In genomic region chr2:71690277-71691161, GRCm38 (mm10) we compare ENCODE assay signal across 8 mouse cellular contexts. TPM values are rescaled to one million over a fixed set of nuclear protein-coding genes. Genes with fewer than 3 reads are reported as not detected.
DNase-seq lines count a peak whose midpoint lies in the region; ATAC-seq and TF ChIP-seq lines count a peak whose summit lies in the region.

No protein-coding gene starts in this region.

- H3K4me2 ChIP-seq in hindbrain, embryonic 12.5 days (replicated peaks), result no peak overlapping the region

- H3K9me3 ChIP-seq in hindbrain, embryonic 10.5 days, result no peaks in the 10 kb centered on the region
- H3K9me3 ChIP-seq in hindbrain, embryonic 12.5 days (replicated peaks), result no peaks in the 10 kb centered on the region

- no peak for TF ChIP-seq CTCF in thymus, adult 2 months (IDR thresholded peaks at IDR 0.05; ENCODE audit: borderline replicate concordance, control insufficient read depth, extremely low read depth, insufficient read depth, low read length, poor library complexity)

- H3K27me3 ChIP-seq in hindbrain, embryonic 10.5 days (ENCODE audit: insufficient read depth, poor library complexity, severe bottlenecking), result no peaks in the 10 kb centered on the region
- no peaks in the 10 kb centered on the region for H3K27me3 ChIP-seq in hindbrain, embryonic 12.5 days
- H3K27me3 ChIP-seq in thymus, adult 2 months (ENCODE audit: control insufficient read depth, insufficient read depth, low read length), result no peaks in the 10 kb centered on the region

- TF ChIP-seq POLR2A in thymus, adult 2 months (IDR thresholded peaks at IDR 0.05; ENCODE audit: control insufficient read depth, extremely low read depth, insufficient read depth, low read length, poor library complexity), result no peak

- ATAC-seq in hindbrain, embryonic 12.5 days (ENCODE audit: low FRiP score), result no peak
- ATAC-seq in megakaryocyte-erythroid progenitor cell, adult 5-6 weeks (replicated peaks; ENCODE audit: low FRiP score, low TSS enrichment, poor library complexity, severe bottlenecking), result peak; percentile 87

- no peak for DNase-seq in hindbrain, embryonic 10.5 days (ENCODE audit: low spot score)
- peak; percentile 33 for DNase-seq in brain, adult 2 months (ENCODE audit: low read depth, low spot score)
- peak; percentile 69 to 82 for DNase-seq in heart, adult 18-20 months
- peak; percentile 33 to 42 for DNase-seq in kidney, adult 8-10 months
- DNase-seq in thymus, adult 2 months, result no peak
- no peak for DNase-seq in adipocyte (ENCODE audit: low spot score)

- 0 out of 2 replicates have a peak overlapping the region, but pooled peaks have one; percentile 29 for H3K27ac ChIP-seq in hindbrain, embryonic 10.5 days
- no peak overlapping the region for H3K27ac ChIP-seq in hindbrain, embryonic 12.5 days
- H3K27ac ChIP-seq in thymus, adult 2 months (ENCODE audit: control insufficient read depth, insufficient read depth, low read length), result no peak overlapping the region

- H3K4me1 ChIP-seq in hindbrain, embryonic 10.5 days (replicated peaks), result peaks cover 26% of the 10 kb centered on the region; the same call in 1 of the 2 replicates
- peaks cover 6% of the 10 kb centered on the region; the same call in 1 of the 2 replicates for H3K4me1 ChIP-seq in hindbrain, embryonic 12.5 days
- H3K4me1 ChIP-seq in thymus, adult 2 months (replicated peaks; ENCODE audit: control insufficient read depth, insufficient read depth, low read length), result peaks cover 6% of the 10 kb centered on the region; the same call in 1 of the 2 replicates

- no peak overlapping the region for H3K9ac ChIP-seq in hindbrain, embryonic 12.5 days

- no peaks in the 10 kb centered on the region for H3K36me3 ChIP-seq in hindbrain, embryonic 10.5 days
- no peaks in the 10 kb centered on the region for H3K36me3 ChIP-seq in hindbrain, embryonic 12.5 days
- no peaks in the 10 kb centered on the region for H3K36me3 ChIP-seq in thymus, adult 2 months (ENCODE audit: control insufficient read depth, insufficient read depth, low read length)

- H3K4me3 ChIP-seq in hindbrain, embryonic 10.5 days, result no peak overlapping the region
- H3K4me3 ChIP-seq in hindbrain, embryonic 12.5 days, result no peak overlapping the region
- no peak overlapping the region for H3K4me3 ChIP-seq in thymus, adult 2 months (ENCODE audit: control insufficient read depth, insufficient read depth, low read length)

- 71% methylated on average over 27 of the region's 27 CpGs for WGBS in hindbrain, embryonic 10.5 days
- WGBS in hindbrain, embryonic 12.5 days, result 71% methylated on average over 27 of the region's 27 CpGs
- WGBS in thymus, adult 2 months, result 84% methylated on average over 27 of the region's 27 CpGs

RNA-seq across cellular contexts. Expression of gene Itga6, which starts 54.9 kb away (rescaled TPM):
- 19.5 and 28.0 TPM in 2 replicates for polyA plus RNA-seq in hindbrain, embryonic 10.5 days (2016; fragmentation: Nextera tagmentation; extraction: Ambion mirVana)
- polyA plus RNA-seq in hindbrain, embryonic 12.5 days (2016; fragmentation: Nextera tagmentation; extraction: Ambion mirVana), result 31.5 and 34.6 TPM in 2 replicates
- 10 to 100 TPM; 51.5 to 62.3 TPM for total RNA-seq in heart, adult 18-20 months (2021)
- total RNA-seq in megakaryocyte-erythroid progenitor cell, adult 5-6 weeks (2014; fragmentation: Nextera tagmentation), result 20.3 and 21.2 TPM in 2 replicates
- 30.4 and 45.3 TPM in 2 replicates for total RNA-seq in megakaryocyte-erythroid progenitor cell, adult 5-6 weeks (2017)
- polyA plus RNA-seq in thymus, adult 2 months (2012; rRNA removed), result 38.2 and 38.8 TPM in 2 replicates

Comparison
In these comparisons a context has a peak if more than half of its experiments do, and no peak if none do; other contexts are left out.
1. DNase-seq: peak in brain, adult 2 months (single experiment), heart, adult 18-20 months (2 of 2) and kidney, adult 8-10 months (2 of 2); none in hindbrain, embryonic 10.5 days (single experiment), thymus, adult 2 months (single experiment) and adipocyte (single experiment).